Mouse (Mus musculus) layer of hippocampus, adult 2 months (tissue): ENCODE measurements around the gene Nop9. TPM values are rescaled to one million over a fixed set of nuclear protein-coding genes. Genes with fewer than 3 reads are reported as not detected.

Experiments
- DNase-seq, 2 experiments: peaks; one replicate each; pipeline ENCODE4 v3.0.0; 2022; ENCODE audit warnings: low spot score in 2 of 2
- H3K27ac ChIP-seq: fragments of 200-600 bp; 2 replicates; pipeline ENCODE4 v1.8.1; 2022
- H3K4me3 ChIP-seq: fragments of 200-600 bp; 2 replicates; pipeline ENCODE4 v1.8.1; 2022; ENCODE audit warnings: mild to moderate bottlenecking
- CTCF ChIP-seq: fragments of 200-600 bp; conservative IDR thresholded peaks from 2 replicates; pipeline ENCODE4 v1.8.1; 2022; ENCODE audit warnings: antibody characterized with exemption, mild to moderate bottlenecking, moderate library complexity
- total RNA-seq, 2 experiments: library from RNA; stranded (reverse); gene quantifications; 2 replicates each; pipeline ENCODE4 v1.2.3; 2021

Gene Nop9
- total RNA-seq, 2 experiments from 2014 or later, result 11.8 to 13.1 TPM

- no peak for TF ChIP-seq CTCF
- H3K27ac ChIP-seq, result no peak overlapping the region
- no peak for DNase-seq
These were observed 25.8 kb upstream of the Nop9 start for GRCm38 (mm10) chr14:55719737-55720136.

GRCm38 (mm10) chr14:55720666-55721065 lies 24.8 kb upstream of the Nop9 start:
- no peak overlapping the region for H3K27ac ChIP-seq
- no peak for TF ChIP-seq CTCF
- DNase-seq, result no peak
- no peak overlapping the region for H3K4me3 ChIP-seq

More at GRCm38 (mm10) chr14:55719737-55720136, 25.8 kb upstream of the Nop9 start:
- no peak overlapping the region for H3K4me3 ChIP-seq

GRCm38 (mm10) chr14:55721076-55721475 lies 24.4 kb upstream of the Nop9 start:
- TF ChIP-seq CTCF, result no peak
- no peak for DNase-seq
- Histone ChIP-seq H3K4me3 (peak overlapping the region; percentile 77), H3K27ac (no peak overlapping the region; the same call in 1 of the 2 replicates)

GRCm38 (mm10) chr14:55721700-55722437 lies 23.6 kb upstream of the Nop9 start, which contains the start of gene Rabggta:
TSS of gene Rabggta (minus strand) at chr14:55722263.
- TF ChIP-seq CTCF, result peak; percentile 88
- Histone ChIP-seq H3K27ac (peak within 1 kb of the TSS; percentile 93), H3K4me3 (peak within 1 kb of the TSS; percentile 77)
- DNase-seq, result peak; percentile 92 to 95

GRCm38 (mm10) chr14:55722438-55722945 lies 23.0 kb upstream of the Nop9 start:
- DNase-seq, result no peak
- TF ChIP-seq CTCF, result no peak
- H3K4me3 ChIP-seq, result peak overlapping the region; percentile 77; the same call in 1 of the 2 replicates
- H3K27ac ChIP-seq, result peak overlapping the region; percentile 93; the same call in 1 of the 2 replicates

GRCm38 (mm10) chr14:55723433-55723832 lies 22.1 kb upstream of the Nop9 start:
- H3K27ac ChIP-seq, result no peak overlapping the region
- no peak for TF ChIP-seq CTCF
- no peak overlapping the region for H3K4me3 ChIP-seq
- DNase-seq, result no peak

GRCm38 (mm10) chr14:55724411-55724871 lies 21.1 kb upstream of the Nop9 start:
- no peak for TF ChIP-seq CTCF
- H3K27ac ChIP-seq, result no peak overlapping the region
- DNase-seq, result no peak
- no peak overlapping the region for H3K4me3 ChIP-seq

GRCm38 (mm10) chr14:55726261-55726660 lies 19.2 kb upstream of the Nop9 start:
- DNase-seq, result no peak
- no peak overlapping the region for H3K4me3 ChIP-seq

GRCm38 (mm10) chr14:55727889-55728685 lies 17.4 kb upstream of the Nop9 start:
- no peak for DNase-seq
- Histone ChIP-seq H3K27ac (no peak overlapping the region), H3K4me3 (no peak overlapping the region)
- TF ChIP-seq CTCF, result no peak

More at GRCm38 (mm10) chr14:55726261-55726660, 19.2 kb upstream of the Nop9 start:
- no peak overlapping the region for H3K27ac ChIP-seq
- no peak for TF ChIP-seq CTCF

- DNase-seq, result no peak
- H3K27ac ChIP-seq, result peak overlapping the region; percentile 82
- TF ChIP-seq CTCF, result no peak
- no peak overlapping the region for H3K4me3 ChIP-seq
These were observed 15.4 kb upstream of the Nop9 start for GRCm38 (mm10) chr14:55730116-55730515.

GRCm38 (mm10) chr14:55730531-55731032 lies 14.9 kb upstream of the Nop9 start:
- TF ChIP-seq CTCF, result no peak
- DNase-seq, result peak; percentile 42 to 59
- no peak overlapping the region for H3K4me3 ChIP-seq
- peak overlapping the region; percentile 82 for H3K27ac ChIP-seq

- H3K4me3 ChIP-seq, result no peak overlapping the region
- no peak overlapping the region for H3K27ac ChIP-seq
- no peak for TF ChIP-seq CTCF
- DNase-seq, result no peak
These were observed 11.6 kb upstream of the Nop9 start for GRCm38 (mm10) chr14:55733889-55734288.

GRCm38 (mm10) chr14:55734869-55735268 lies 10.6 kb upstream of the Nop9 start:
- no peak overlapping the region for H3K4me3 ChIP-seq
- no peak overlapping the region for H3K27ac ChIP-seq
- DNase-seq, result no peak
- TF ChIP-seq CTCF, result no peak
